Mouse (Mus musculus): ENCODE results near the gene Rbl1.
"Not testable (repeated sequence)": the region's sequence is repeated elsewhere in the genome, so short reads cannot be mapped to it uniquely, and the experiment has no call there.

The Rbl1 gene

GRCm38 (mm10) chr2:157204366-157205218 lies at the start of gene Rbl1:
Gene Rbl1 (minus strand): TSS chr2:157204534.
- peak; percentile 92 for DNase-seq (ENCODE audit: low spot score)

DNA sequence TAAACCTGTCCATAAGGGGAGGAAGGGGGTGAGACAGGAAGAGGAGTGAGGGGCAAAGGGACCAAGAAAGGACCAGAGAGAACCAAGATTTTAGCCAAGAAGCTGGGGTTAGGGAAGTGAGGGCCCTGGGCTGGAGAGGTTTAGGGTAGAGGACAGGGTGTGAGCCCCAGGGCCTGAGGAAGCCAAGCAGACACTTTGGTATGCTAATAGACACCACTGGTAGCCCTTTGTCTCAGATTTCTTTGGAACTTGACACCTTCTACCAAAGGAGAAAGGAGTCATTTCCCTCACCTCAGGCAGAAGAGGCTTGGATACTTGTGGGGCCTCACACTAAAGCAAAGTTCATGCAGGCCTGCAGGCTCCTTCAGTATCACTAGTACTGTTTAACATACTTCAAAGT lies 43.8 kb upstream of the Rbl1 start:
- DNase-seq (ENCODE audit: low spot score): no peak

DNA sequence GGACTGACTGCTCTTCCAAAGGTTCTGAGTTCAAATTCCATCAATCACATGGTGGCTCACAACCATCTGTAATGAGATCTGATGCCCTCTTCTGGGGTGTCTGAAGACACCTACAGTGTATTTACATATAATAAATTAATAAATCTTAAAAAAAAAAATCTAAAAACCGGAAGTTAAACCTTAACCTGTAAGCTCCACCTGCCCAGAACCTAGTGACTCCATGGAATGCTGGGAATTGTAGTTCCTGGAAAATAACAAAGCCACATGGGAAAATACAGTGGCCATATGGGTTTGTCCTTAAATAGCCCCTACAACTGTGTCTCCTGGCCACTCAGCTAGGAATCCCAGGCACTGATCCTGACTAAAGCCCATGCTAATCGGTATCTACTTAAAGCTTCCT lies 41.3 kb upstream of the Rbl1 start:
- no peak for DNase-seq (ENCODE audit: low spot score)

DNA sequence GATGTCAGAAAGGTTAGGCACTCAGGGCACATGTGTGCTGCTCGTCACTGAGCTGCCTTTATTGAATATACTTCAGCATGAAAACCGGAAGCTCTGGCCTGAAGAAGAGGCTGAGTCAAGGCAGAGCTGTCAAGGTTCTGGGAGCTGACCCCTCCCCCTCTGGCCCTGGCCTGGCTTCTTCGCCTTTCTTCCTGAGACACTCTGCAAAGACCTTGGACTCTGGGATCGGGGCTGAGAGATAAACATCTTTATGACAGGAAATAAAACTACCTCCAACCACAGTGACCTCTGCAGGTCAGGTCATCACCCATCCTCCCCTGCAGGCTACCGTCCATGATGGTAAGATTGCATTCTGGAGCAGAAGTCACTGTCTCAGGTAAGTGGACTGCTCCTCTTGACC lies 40.7 kb upstream of the Rbl1 start:
- DNase-seq (ENCODE audit: low spot score): no peak

- DNase-seq (ENCODE audit: low spot score): no peak
Observed at GRCm38 (mm10) chr2:157235946-157236345, 31.6 kb upstream of the Rbl1 start.

- DNase-seq (ENCODE audit: low spot score): not testable (repeated sequence)
Observed at GRCm38 (mm10) chr2:157221916-157222315, 17.6 kb upstream of the Rbl1 start.

DNA sequence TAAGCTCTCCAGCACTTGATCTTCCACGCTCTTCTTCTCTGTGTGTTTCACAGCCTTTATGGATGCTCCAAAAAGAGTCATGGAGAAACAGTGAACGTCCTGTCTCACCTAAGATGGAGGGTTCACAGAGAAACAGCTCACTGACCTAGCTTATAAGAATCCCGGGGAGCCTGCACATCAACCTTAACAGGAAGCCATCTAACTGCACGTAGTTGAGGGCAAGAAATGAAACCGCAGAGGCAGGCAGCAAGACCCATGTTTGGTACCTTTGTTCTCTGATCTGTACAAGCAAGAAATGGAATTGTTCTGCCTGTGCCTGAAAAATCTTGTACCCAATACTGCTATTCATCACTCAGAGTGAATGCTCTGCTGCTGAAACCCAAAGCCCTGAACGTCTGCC lies 15.8 kb upstream of the Rbl1 start:
- DNase-seq (ENCODE audit: low spot score): no peak

- no peak for DNase-seq (ENCODE audit: low spot score)
Observed at GRCm38 (mm10) chr2:157211731-157212130, 7.4 kb upstream of the Rbl1 start.

DNA sequence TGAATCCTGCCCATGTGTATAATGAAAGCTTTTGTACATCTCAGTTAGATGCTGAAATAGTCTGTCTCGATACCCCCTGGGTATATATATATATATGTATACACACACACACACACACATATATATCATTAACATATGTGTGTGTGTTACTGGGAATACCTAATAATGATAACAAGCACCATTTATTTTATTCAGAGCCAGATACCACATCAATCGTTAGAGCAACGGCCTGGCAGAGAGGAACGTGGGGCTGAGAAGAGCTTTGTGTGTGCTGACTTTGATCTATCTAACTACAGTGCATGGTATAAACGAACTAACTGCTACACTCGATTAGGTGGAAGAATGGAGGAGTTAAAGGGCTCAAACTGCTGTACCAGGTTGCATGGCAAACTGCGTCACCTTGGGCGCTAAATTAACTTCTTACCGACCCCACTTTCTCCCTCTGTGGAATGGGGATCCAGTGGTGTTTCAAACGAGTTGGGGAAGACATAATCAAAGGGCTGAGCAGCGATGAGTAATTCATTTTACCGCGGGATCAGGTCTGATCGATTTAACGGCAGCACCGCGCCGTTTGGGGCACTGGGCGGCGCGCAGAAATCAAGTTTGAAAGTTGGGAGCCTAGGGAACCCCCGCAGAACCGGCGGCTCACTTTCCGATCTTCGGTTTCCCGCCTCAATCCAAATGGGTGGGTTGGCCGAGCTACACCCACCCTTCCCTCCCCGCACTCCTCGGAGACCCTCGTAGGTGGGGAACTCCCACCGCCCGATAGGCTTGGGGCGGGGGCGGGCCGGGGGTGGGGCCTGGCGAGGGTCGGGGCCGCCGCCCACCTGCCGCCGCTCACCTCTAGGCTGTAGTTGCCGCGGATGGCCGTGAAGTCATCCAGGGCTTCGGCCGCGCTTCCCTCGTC lies 622 bp downstream of the Rbl1 start:
- DNase-seq (ENCODE audit: low spot score): peak; percentile 37

DNA sequence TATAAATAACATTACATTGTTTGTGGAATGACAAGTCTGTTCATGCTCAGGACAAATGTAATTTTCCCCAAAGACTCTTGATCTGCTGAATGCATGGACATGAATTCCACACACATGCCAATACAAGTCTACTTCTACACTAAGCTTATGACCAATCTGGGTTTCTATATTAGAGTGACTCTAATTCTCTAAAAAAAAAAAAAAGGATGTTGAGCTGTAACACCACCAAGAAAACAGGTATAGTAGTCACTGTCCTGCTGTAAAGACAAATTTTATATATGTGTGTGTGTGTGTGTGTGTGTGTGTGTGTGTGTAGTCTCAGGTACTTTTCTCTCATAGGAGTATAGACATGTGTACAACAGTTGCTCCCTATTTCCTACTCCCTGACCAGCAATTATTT lies 1.3 kb downstream of the Rbl1 start:
- DNase-seq (ENCODE audit: low spot score): no peak

GRCm38 (mm10) chr2:157202361-157202760 lies 2.0 kb downstream of the Rbl1 start:
- DNase-seq (ENCODE audit: low spot score): no peak

- peak; percentile 32 for DNase-seq (ENCODE audit: low spot score)
Observed at GRCm38 (mm10) chr2:157201081-157201830, 3.1 kb downstream of the Rbl1 start.

GRCm38 (mm10) chr2:157198405-157198804 lies 5.9 kb downstream of the Rbl1 start:
- DNase-seq (ENCODE audit: low spot score): not testable (repeated sequence)

DNA sequence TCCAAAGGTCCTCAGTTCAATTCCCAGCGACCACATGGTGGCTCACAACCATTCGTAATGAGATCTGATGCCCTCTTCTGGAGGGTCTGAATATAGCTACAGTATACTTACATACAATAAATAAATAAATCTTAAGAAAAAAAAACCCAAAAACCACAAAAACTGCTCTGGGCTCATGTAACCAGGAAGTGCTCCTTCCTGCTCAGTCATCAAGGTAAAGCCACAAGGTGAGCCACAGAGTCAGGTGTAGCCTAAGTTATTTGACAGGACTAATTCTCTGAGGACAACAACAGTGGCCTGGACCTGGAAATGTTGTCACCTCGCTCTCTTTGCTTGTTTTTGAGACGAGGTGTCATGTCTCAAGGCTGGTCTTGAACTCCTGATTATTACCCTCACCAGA lies 13.7 kb downstream of the Rbl1 start:
- DNase-seq (ENCODE audit: low spot score): no peak

DNA sequence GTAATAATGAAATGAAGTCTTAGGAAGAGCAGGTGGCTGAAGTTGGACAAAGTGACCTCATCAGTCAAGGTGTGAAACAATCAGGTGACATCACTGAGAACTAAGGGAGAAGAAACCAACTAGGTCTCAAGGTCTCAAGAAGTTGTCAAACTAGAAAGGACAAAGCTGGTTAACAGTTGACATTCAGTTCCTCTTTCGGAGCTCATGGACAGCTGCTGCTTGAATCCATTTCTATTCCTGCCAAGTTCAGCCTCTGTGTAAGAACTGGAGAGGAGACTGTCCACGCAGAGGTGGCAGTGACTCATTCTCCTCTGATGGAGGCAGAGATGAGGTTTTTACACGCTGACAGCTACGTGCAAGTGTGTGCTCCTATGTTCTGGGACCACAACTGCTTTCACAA lies 17.1 kb downstream of the Rbl1 start:
- DNase-seq (ENCODE audit: low spot score): no peak

DNA sequence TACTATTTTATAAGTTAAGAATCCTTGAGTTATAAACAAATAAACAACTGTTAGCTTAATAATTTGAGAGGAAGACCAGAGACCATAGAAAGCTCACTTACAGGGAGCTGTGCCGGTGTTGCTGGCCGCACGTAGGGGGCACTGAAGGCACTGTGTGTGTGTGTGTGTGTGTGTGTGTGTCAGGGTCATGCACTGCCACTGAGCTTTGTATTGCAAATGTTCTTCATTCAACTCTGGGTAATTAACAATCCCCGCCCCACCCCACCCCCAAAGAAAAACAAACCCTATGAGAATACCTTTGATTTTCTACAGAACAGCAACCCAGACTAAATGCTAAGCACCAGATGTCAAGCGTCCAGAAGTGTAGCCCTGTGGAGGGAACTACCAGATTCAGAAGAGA lies 17.8 kb downstream of the Rbl1 start:
- DNase-seq (ENCODE audit: low spot score): no peak

DNA sequence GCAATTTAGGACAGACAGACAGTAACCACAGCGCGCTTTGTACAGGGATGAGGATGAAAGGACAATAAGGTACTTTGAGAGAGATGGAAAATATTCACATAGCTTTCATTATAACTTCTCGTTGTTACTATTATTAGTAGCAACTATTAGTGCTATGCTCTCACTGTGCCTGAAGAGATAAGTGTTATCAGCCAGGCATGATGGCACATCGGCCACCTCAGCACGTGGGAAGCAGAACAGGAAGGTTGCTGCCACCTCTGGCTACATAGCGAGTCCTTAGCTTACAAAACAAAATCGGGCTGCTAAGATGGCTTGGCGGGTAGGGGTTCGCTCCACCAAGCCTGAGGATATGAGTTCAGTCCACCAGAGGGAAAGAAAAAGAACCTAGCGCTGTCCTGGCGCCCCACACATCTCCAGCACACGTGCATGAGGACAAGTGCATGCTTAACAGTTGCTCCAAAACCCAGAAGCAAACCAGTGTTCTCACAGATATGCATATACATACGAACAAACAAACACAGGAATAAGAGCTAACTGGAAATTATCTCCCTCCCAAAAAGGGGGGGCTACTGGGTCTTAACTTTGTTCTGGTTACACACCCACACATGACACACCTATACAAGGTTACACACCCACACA lies 19.2 kb downstream of the Rbl1 start:
- no peak for DNase-seq (ENCODE audit: low spot score)

GRCm38 (mm10) chr2:157178167-157178566 lies 26.2 kb downstream of the Rbl1 start:
- DNase-seq (ENCODE audit: low spot score): no peak

- DNase-seq (ENCODE audit: low spot score): no peak
Observed at GRCm38 (mm10) chr2:157176248-157176647, 28.1 kb downstream of the Rbl1 start.

DNA sequence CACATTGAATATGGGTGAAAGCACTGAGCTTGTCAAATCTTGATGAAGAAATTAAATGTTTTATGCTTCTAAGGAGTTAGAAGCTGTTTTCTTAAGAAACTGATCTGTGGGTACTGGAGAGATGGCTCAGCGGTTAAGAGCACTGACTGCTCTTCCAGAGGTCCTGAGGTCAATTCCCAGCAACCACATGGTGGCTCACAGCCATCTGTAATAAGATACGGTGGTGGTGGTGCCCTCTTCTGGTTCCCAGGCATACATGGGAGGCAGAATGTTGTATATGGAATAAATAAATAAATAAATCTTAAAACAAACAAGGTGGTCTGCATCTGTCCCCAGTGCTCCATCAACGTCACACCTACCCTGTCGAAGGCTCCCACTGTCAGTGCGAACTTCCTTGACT lies 29.9 kb downstream of the Rbl1 start:
- no peak for DNase-seq (ENCODE audit: low spot score)

GRCm38 (mm10) chr2:157173555-157173954 lies 30.8 kb downstream of the Rbl1 start:
- DNase-seq (ENCODE audit: low spot score): no peak

GRCm38 (mm10) chr2:157172984-157173383 lies 31.4 kb downstream of the Rbl1 start:
- no peak for DNase-seq (ENCODE audit: low spot score)
